Mouse (Mus musculus): ENCODE data around the gene Itgb7.

DNA sequence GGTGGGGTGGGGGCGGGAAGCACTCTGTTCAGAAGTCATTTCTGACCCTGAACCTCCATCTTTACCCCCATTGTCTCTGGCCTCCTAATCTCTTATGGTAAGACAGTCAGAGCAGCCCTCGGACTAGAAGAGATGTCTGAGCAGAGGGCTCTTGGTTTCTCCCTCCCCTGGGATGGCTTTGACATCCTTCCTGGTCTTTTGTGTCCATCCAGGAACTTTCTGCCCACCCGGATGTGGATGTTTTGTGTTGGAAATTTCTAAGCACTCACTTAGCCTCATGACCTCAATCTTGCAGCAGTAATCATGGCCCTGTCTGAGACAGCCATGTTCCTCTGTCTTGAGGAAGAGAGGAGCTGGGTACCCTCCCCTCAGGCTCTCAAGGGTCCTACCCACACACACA, 39.7 kb upstream of the Itgb7 start:
- TF ChIP-seq POLR2A (IDR thresholded peaks at IDR 0.05; ENCODE audit: control insufficient read depth in 1 of 2, insufficient read depth in 1 of 2, low read depth in 1 of 2, low read length in 2 of 2, poor library complexity in 1 of 2) (no peak), CTCF (IDR thresholded peaks at IDR 0.05 in 2 of 3, conservative IDR thresholded peaks at IDR 0.05 in 1 of 3; ENCODE audit: control insufficient read depth in 1 of 3, insufficient read depth in 1 of 3, low read depth in 2 of 3, low read length in 3 of 3, poor library complexity in 1 of 3, severe bottlenecking in 1 of 3) (no peak), USF1 (IDR thresholded peaks at IDR 0.05; ENCODE audit: low read depth, low read length) (no peak), GATA1 (IDR thresholded peaks at IDR 0.05; ENCODE audit: low read depth, low read length) (no peak), POLR2AphosphoS5 (IDR thresholded peaks at IDR 0.05; ENCODE audit: borderline replicate concordance, low read depth, low read length) (no peak), ZNF384 (IDR thresholded peaks at IDR 0.05; ENCODE audit: low read depth, low read length) (no peak), E2F4 (IDR thresholded peaks at IDR 0.05; ENCODE audit: borderline replicate concordance, low read depth, low read length) (no peak), HCFC1 (IDR thresholded peaks at IDR 0.05; ENCODE audit: low read depth, low read length) (no peak), NRF1 (IDR thresholded peaks at IDR 0.05; ENCODE audit: insufficient read depth, low read depth, low read length, poor library complexity, severe bottlenecking) (no peak)

Data from MEL (cell line).